Mouse (Mus musculus) left cerebral cortex, postnatal 14 days (tissue): ENCODE results near the gene G3bp1. TPM values are rescaled to one million over a fixed set of nuclear protein-coding genes. Genes with fewer than 3 reads are reported as not detected.

Source experiments
- DNase-seq, 2 experiments: peaks; one replicate each; pipeline ENCODE4 v3.0.0; 2021 to 2022; ENCODE audit warnings: low spot score in 2 of 2, mixed read lengths in 1 of 2
- intact Hi-C: fragments of 180-260 bp; cut with DNase I; formaldehyde crosslinking; loops from one replicate; pipeline ENCODE4 v1.15.1; 2025
- total RNA-seq, 2 experiments: library from RNA; stranded (reverse); gene quantifications; 2 replicates each; pipeline ENCODE4 v1.2.3; 2021

Gene G3bp1
- total RNA-seq, 2 experiments from 2014 or later: 38.1 to 38.8 TPM

GRCm38 (mm10) chr11:55460559-55461018 lies 8.9 kb upstream of the G3bp1 start:
- DNase-seq: peak in 1 of 2 experiments; percentile 28
- intact Hi-C loops: no loop called here

DNA sequence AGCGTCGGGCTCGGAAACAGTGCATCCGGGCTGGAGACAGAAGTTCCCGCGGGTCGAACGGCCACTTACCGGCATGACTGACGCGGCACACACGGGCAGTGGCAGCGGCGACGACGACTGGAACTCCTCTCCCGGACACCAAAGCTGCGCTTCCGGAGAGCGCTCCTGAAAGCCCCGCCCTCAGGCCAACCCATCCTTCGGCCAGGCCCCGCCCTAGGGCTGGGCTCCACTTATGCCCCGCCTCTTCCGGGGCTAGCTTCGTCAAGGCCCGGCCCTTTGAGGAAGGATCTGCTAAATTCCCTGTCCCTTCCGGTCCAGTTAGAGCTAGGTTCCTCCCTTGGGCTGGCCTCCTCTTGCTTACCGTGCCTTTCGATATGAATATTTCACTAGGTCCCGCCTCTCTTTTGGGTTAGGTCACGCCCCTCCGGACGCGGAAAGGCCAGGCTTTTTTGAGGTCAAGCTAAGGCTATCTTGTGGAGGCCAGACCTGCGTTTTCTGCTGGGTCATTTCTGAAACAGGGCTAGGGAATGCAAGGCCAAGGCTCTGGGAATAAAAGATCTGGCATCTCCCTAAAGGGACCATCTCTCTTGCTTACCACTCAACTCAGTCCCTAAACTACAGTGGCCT lies 8.4 kb upstream of the G3bp1 start, which contains the start of gene Atox1:
Gene Atox1, minus strand, starts transcription at position 221 of the 627 bp plus-strand sequence.
- DNase-seq: peak; percentile 94 to 96
- intact Hi-C loops: no loop called here

DNA sequence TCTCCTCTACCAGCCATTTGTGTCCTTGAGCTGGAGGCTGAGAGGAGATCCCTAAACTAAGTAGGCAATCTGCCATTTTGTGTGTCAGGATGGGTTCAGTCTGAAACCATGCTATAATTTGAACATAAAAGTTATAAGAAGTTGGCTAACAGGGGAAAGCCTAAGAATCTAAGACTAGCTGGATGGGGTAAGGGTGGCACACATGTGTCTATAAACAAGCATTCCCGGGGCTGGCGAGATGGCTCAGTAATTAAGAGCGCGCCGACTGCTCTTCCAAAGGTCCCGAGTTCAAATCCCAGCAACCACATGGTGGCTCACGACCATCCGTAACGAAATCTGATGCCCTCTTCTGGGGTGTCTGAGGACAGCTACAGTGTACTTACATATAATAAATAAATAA lies 7.3 kb upstream of the G3bp1 start:
- no peak for DNase-seq
- intact Hi-C loops: no loop called here

DNA sequence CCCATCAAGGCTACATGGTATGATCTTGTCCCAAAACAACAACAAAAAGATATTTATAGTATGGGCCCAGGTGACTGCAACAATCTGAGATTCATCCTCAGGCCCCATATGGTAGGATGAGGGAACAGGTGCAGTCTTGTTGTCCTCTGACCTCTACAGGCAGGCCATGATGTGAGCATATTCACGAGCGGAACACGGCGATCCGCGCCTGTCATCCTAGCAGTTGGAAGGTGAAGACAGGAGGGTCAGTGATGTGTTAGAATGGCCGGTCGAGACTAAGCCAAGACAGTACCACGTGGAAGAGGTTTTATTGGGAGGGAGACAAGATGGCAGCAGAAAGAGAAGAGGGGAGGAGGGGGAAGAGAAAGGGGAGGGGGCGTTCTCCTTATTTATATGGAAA lies 4.8 kb upstream of the G3bp1 start:
- intact Hi-C loops: no loop called here
- DNase-seq: no peak

DNA sequence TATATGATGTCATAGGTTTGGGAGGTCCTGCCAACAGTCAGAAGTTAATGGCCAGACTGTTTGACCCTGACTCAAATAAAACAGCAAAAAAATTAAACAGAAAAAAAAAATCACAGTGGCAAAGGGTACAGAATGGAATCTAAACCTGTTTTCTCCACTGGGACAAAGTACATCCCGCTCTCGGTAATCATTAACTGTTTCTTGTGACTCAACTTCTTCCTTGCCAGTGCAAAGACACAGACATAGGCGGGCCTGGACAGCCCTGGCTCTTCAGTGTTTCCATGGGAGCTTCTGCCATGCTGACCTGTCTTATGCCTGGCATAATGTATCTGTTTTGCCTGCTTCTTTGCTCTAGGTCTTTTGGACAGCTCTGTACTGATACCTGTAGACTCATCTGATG lies 4.3 kb upstream of the G3bp1 start:
- intact Hi-C loops: no loop called here
- DNase-seq: no peak

DNA sequence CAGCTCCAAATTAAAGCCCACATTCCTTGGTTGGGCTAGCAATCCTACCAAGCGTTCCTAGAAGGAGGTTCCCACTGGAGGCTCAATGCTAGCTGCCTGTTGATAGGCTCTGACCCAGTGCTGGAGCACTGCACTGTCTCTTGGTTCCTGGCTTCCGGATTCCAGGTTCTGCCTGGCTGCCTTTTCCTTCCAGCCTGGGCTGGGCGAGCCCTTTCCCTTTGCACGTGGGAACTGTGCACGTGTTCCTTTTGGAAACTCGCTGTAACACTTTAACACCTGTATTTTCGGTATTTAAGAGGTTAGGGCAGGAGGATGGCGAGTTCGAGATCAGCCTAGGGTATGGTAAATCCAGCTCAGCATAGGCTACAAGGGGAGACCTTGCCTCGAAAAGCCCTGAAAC lies 1.5 kb upstream of the G3bp1 start:
- intact Hi-C loops: no loop called here
- DNase-seq: no peak

- DNase-seq: peak in 1 of 2 experiments; percentile 22
- intact Hi-C loops: no loop called here
Observed at GRCm38 (mm10) chr11:55468611-55469047, 856 bp upstream of the G3bp1 start.

DNA sequence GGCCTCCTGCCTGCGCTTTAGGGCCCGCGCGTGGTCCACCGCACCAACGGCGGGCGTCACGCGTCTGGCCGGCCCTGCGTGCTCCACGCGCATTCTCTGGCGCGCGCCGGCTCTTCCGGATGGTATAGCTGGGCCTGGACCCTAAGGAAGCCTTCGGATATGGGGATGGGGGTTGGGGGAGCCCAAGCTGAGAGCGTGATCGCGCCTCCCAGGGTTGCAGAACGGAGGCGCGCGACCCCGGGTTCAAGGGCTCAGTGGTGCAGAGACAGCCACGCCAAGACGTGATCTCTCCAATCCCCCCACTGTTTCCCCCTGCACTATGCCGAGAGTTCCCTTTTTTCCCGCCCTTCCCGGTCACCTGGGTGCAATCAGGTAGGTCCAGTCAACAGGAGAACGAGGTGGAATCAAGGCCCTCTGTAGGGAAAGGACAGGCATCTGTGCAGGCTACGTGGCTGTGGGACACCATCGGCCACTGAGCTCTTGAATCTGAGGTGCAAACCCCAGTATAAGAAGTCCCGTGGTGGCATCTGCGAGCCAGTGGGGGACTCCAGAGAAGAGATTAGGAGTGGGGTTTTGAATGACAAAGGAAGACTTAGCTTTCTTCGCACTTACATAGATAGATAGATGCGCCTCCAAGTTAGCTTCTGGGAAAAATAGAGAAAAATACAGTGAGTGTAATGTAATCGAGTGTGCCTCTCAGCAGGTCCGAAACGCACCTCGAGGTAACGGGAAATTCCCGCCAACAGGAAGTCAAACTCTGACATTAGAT lies 622 bp downstream of the G3bp1 start:
- intact Hi-C loops: no loop called here
- peak in 1 of 2 experiments; percentile 11 for DNase-seq

- no peak for DNase-seq
- intact Hi-C loops: no loop called here
Observed at GRCm38 (mm10) chr11:55470761-55471160, 1.3 kb downstream of the G3bp1 start.

DNA sequence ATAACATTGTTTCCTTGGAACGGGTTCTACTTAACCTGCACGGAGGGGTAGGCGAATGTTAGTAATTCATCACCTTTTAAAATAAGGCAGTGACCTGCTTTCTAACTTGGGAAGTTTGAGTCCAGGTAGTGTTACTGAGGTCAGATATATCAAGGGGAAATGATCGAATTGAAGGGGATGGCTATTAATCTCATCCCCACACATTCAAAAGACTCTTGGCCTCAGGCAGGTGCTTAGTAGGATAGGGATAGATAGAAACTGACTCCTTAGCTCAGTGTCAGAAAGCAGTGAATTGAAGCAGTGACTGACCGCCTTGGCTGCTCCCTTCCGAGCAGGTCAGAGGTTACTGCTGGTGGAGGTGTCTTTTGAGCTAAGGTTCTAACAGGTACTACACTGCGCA lies 2.0 kb downstream of the G3bp1 start:
- intact Hi-C loops: no loop called here

DNA sequence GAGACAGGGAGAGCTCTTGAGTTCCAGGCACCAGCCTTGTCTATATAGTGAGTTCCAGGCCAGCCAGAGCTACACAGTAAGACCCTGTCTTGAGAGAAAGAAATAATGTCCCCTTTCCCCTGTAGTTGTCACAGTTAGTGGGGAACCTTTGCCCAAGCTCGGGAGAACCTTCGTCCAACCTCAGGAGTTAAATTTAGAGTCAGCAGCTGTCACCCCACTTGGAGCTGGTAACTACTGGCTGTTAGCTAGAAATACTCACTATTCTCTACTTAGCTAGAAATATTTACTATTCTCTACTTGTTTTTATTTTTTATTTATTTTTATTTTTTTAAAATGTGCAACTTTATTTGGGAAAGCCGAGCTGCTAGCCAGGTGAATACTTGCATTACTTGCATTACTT lies 3.7 kb downstream of the G3bp1 start:
- intact Hi-C loops: no loop called here
- no peak for DNase-seq

More for the DNA sequence above, 2.0 kb downstream of the G3bp1 start:
- no peak for DNase-seq

- intact Hi-C loops: no loop called here
- DNase-seq: no peak
Observed at GRCm38 (mm10) chr11:55485443-55485842, 16.0 kb downstream of the G3bp1 start.

DNA sequence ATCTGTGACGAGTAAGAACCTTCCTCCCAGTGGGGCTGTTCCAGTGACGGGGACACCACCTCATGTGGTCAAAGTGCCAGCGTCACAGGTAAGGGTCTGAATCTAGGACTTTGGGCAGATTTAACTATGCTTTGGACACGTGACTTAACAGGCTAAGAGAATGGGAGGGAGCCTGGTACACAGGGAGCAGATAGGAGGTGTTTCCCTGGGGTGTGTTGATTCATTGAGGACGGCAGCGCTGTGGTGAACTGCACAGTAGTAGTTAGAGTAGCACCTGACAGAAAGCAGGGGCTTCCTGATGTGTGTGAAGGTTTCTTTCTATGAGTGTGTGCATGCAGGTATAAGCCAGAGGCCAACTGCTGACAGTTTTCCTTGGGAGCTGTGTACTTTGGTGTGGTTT lies 26.7 kb downstream of the G3bp1 start:
- intact Hi-C loops: no loop called here
- DNase-seq: no peak

- intact Hi-C loops: no loop called here
Observed at GRCm38 (mm10) chr11:55497885-55498284, 28.4 kb downstream of the G3bp1 start.

GRCm38 (mm10) chr11:55501955-55502531 lies 32.6 kb downstream of the G3bp1 start:
- no peak for DNase-seq
- intact Hi-C loops: no loop called here

More at GRCm38 (mm10) chr11:55497885-55498284, 28.4 kb downstream of the G3bp1 start:
- peak; percentile 40 to 59 for DNase-seq

GRCm38 (mm10) chr11:55502886-55503285 lies 33.4 kb downstream of the G3bp1 start:
- intact Hi-C loops: no loop called here
- no peak for DNase-seq

GRCm38 (mm10) chr11:55505485-55505884 lies 36.0 kb downstream of the G3bp1 start:
- intact Hi-C loops: no loop called here
- DNase-seq: no peak

GRCm38 (mm10) chr11:55511374-55511773 lies 41.9 kb downstream of the G3bp1 start:
- intact Hi-C loops: loop anchor here (10.0 kb wide), 2 partner anchors 273 to 413 kb away; no protein-coding TSS in a partner anchor
- peak in 1 of 2 experiments; percentile 57 for DNase-seq

DNA sequence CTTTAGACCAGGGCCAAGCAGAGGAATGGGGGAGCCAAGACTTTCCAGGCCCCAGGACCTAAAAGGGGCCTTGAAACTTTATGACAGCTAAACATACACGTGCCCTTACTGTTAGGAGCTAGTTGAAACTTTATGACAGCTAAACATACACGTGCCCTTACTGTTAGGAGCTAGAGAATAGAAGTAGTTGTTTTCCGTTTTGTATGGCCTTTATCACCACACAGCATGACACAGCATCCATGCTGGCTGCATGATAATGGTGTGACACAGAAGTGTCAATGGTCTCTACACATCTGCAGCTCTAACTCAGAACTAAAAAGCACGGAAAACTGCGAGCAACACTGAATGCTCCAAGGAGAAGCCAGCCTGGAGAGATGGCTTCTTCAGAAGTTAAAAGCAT lies 48.2 kb downstream of the G3bp1 start:
- intact Hi-C loops: loop anchor here (2.0 to 10.0 kb wide), 4 partner anchors 267 to 591 kb away; no protein-coding TSS in a partner anchor
- DNase-seq: no peak
